Mouse (Mus musculus) olfactory bulb, adult 2 months (tissue): ENCODE measurements at regions not wholly inside any gene's neighbourhood (a gene's known extent, or its start where the extent isn't known, plus 50 kb on each side); places are given as distances from the start of the nearest gene placed in this dataset.

Experiments
- CTCF ChIP-seq: fragments of 200-500 bp; IDR thresholded peaks from 2 replicates; pipeline ENCODE4 v1.5.1; 2012; ENCODE audit warnings: low read depth, mild to moderate bottlenecking, low read length, moderate library complexity; ENCODE audit not compliant: insufficient read depth
- POLR2A ChIP-seq: fragments of 200-500 bp; IDR thresholded peaks from 2 replicates; pipeline ENCODE4 v1.6.1; 2012; ENCODE audit warnings: mild to moderate bottlenecking, low read depth, low read length, moderate library complexity; ENCODE audit not compliant: insufficient read depth

- TF ChIP-seq CTCF (no peak), POLR2A (no peak)
Measured at GRCm38 (mm10) chr16:27682926-27683325, 294.3 kb downstream of the Ccdc50 start.
